Mouse (Mus musculus) megakaryocyte progenitor cell, adult 5-6 weeks (primary cell): Measurements from ENCODE around the gene Gm2663. TPM values are rescaled to one million over a fixed set of nuclear protein-coding genes. Genes with fewer than 3 reads are reported as not detected.
"Not testable (repeated sequence)": the region's sequence is repeated elsewhere in the genome, so short reads cannot be mapped to it uniquely, and the experiment has no call there.

Experiments
- ATAC-seq: replicated peaks from 2 replicates; pipeline ENCODE4 v1.8.0; 2016; ENCODE audit warnings: mild to moderate bottlenecking, moderate TSS enrichment, inconsistent platforms; ENCODE audit not compliant: poor library complexity
- total RNA-seq, 2 experiments: library from RNA; stranded (forward) in 1 of 2; stranded (reverse) in 1 of 2; fragments of 157-497, 149-512 nt in 1 of 2; fragments of 200-1000 nt in 1 of 2; gene quantifications; 2 replicates each; pipeline versions ENCODE4 v1.2.3 to v1.2.4; 2015 to 2017

Gm2663 gene
- not detected in 2 replicates for total RNA-seq (2015)
- total RNA-seq (2017): not detected in 2 replicates

GRCm38 (mm10) chr6:40999379-40999778 is at the start of gene Gm2663:
Gene Gm2663 (minus strand): TSS chr6:40999479.
- not testable (repeated sequence) for ATAC-seq

- peak; percentile 47 for ATAC-seq
Measured at GRCm38 (mm10) chr6:41048602-41049001, 49.3 kb upstream of the Gm2663 start.

GRCm38 (mm10) chr6:41047961-41048360 is 48.7 kb upstream of the Gm2663 start:
- no peak for ATAC-seq

- ATAC-seq: peak; percentile 70
Measured at GRCm38 (mm10) chr6:41047202-41047601, 47.9 kb upstream of the Gm2663 start.

GRCm38 (mm10) chr6:41046553-41046952 is 47.3 kb upstream of the Gm2663 start:
- peak; percentile 87 for ATAC-seq

- peak; percentile 51; the same call in 1 of the 2 replicates for ATAC-seq
Measured at GRCm38 (mm10) chr6:41044753-41045152, 45.5 kb upstream of the Gm2663 start.

- no peak for ATAC-seq
Measured at GRCm38 (mm10) chr6:41044314-41044713, 45.0 kb upstream of the Gm2663 start.

GRCm38 (mm10) chr6:41035409-41035808 is 36.1 kb upstream of the Gm2663 start, which contains the start of gene 2210010C04Rik:
Gene 2210010C04Rik (minus strand): TSS chr6:41035509.
- ATAC-seq: no peak

- ATAC-seq: no peak
Measured at GRCm38 (mm10) chr6:41032802-41033201, 33.5 kb upstream of the Gm2663 start.

GRCm38 (mm10) chr6:41032231-41032630 is 33.0 kb upstream of the Gm2663 start:
- no peak for ATAC-seq

- ATAC-seq: no peak
Measured at GRCm38 (mm10) chr6:41030821-41031220, 31.5 kb upstream of the Gm2663 start.

GRCm38 (mm10) chr6:41027053-41027452 is 27.8 kb upstream of the Gm2663 start:
- peak; percentile 87 for ATAC-seq

GRCm38 (mm10) chr6:41025873-41026650 is 26.8 kb upstream of the Gm2663 start:
- ATAC-seq: no peak

- ATAC-seq: peak; percentile 51
Measured at GRCm38 (mm10) chr6:41019140-41019539, 19.9 kb upstream of the Gm2663 start.

- peak; percentile 90 for ATAC-seq
Measured at GRCm38 (mm10) chr6:41018629-41019028, 19.4 kb upstream of the Gm2663 start.

GRCm38 (mm10) chr6:41015065-41015464 is 15.8 kb upstream of the Gm2663 start:
- peak; percentile 76 for ATAC-seq

- not testable (repeated sequence) for ATAC-seq
Measured at GRCm38 (mm10) chr6:40964454-40964853, 34.8 kb downstream of the Gm2663 start, which contains the start of gene 1810009J06Rik. Gene 1810009J06Rik (plus strand): TSS chr6:40964754.

- no peak for ATAC-seq
Measured at GRCm38 (mm10) chr6:40953716-40954115, 45.6 kb downstream of the Gm2663 start.

- no peak for ATAC-seq
Measured at GRCm38 (mm10) chr6:40951770-40952169, 47.5 kb downstream of the Gm2663 start, which contains the start of gene Gm4744. Gene Gm4744 (minus strand): TSS chr6:40951870.
